Mouse (Mus musculus): Measurements from ENCODE around the gene Tmem167b.
"Not testable (repeated sequence)": the region's sequence is repeated elsewhere in the genome, so short reads cannot be mapped to it uniquely, and the experiment has no call there.

The Tmem167b gene

GRCm38 (mm10) chr3:108562133-108562730 is at the start of gene Tmem167b:
Gene Tmem167b (minus strand): TSS chr3:108562466.
- peak; percentile 97 for DNase-seq

GRCm38 (mm10) chr3:108608906-108609305 is 46.6 kb upstream of the Tmem167b start:
- DNase-seq, result no peak

- no peak for DNase-seq
These were observed 29.6 kb upstream of the Tmem167b start for GRCm38 (mm10) chr3:108591530-108592522.

GRCm38 (mm10) chr3:108590786-108591529 is 28.7 kb upstream of the Tmem167b start, which contains the start of gene Wdr47:
Gene Wdr47 (plus strand): TSS chr3:108591279.
- peak; percentile 97 for DNase-seq

DNA sequence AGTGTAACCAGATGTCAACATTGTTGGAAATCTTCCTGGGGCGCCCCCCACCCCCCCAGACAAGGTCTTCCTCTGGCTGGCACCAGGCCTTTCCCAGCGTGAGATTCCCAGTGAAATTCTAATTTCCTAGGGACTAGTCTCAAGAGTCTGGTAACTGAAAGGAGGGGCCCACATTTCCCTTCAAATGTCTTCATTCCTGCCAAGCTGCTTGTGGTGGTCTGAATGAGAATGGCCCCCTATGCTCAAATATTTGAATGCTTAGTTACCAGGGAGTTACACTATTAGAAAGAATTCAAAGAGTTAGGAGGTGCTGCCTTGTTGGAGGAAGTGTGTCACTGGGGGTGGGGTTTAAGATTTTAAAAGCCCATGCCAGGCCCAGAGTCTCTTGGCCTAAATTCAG is 26.2 kb upstream of the Tmem167b start:
- no peak for DNase-seq

GRCm38 (mm10) chr3:108584580-108584979 is 22.3 kb upstream of the Tmem167b start:
- DNase-seq, result no peak

GRCm38 (mm10) chr3:108574018-108574417 is 11.8 kb upstream of the Tmem167b start:
- DNase-seq, result no peak

DNA sequence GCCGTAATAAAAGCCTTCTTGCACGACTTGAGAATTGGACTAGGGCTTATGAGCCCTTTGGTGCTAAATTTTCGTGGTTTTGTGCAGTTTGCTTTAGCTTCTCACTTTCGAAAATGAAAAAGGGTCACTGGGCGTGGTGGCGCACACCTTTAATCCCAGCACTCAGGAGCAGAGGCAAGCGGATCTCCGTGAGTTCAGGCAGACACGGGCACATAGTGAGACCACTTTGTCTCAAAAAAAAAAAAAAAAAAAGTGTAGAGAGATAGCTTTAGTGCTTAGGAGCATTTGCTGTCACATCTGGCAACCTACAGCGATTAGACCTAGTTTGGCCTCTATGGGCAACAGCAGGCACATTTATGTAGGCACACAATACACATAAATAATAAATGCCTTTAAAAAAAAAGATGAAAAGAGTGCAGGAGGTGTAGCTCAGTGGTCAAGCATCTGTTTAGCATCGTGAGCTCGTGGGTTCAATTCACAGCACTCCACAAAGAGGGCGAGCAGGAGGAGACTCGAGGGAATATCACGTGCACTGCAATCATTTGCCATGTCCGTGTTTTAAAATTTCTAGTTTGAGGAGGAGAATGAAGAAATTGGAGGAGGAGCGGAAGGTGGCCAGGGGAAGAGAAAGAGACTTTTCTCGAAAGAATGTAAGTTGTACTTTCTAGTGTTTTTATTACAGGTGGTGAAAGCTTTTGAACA is 10.2 kb upstream of the Tmem167b start:
- DNase-seq, result no peak

GRCm38 (mm10) chr3:108571443-108572294 is 9.4 kb upstream of the Tmem167b start, which contains the start of gene Taf13:
Gene Taf13 (plus strand): TSS chr3:108571698.
- DNase-seq, result peak; percentile 96

DNA sequence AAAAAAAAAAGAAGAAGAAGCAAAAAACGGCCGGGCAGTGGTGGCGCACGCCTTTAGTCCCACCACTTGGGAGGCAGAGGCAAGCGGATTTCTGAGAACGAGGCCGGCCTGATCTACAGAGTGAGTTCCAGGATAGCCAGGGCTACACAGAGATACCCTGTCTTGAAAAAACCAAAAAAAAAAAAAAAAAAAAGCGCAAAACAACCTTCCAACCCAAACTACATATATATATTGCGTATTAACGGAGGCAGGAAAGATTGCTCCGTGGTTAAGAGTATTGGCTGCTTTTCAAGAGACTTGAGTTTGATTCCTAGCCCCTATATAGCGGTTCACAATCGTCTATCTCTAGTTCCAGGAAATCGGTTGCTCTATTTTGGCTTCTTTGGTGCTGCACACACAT is 8.5 kb upstream of the Tmem167b start:
- DNase-seq, result no peak

GRCm38 (mm10) chr3:108569636-108570035 is 7.4 kb upstream of the Tmem167b start:
- DNase-seq, result not testable (repeated sequence)

DNA sequence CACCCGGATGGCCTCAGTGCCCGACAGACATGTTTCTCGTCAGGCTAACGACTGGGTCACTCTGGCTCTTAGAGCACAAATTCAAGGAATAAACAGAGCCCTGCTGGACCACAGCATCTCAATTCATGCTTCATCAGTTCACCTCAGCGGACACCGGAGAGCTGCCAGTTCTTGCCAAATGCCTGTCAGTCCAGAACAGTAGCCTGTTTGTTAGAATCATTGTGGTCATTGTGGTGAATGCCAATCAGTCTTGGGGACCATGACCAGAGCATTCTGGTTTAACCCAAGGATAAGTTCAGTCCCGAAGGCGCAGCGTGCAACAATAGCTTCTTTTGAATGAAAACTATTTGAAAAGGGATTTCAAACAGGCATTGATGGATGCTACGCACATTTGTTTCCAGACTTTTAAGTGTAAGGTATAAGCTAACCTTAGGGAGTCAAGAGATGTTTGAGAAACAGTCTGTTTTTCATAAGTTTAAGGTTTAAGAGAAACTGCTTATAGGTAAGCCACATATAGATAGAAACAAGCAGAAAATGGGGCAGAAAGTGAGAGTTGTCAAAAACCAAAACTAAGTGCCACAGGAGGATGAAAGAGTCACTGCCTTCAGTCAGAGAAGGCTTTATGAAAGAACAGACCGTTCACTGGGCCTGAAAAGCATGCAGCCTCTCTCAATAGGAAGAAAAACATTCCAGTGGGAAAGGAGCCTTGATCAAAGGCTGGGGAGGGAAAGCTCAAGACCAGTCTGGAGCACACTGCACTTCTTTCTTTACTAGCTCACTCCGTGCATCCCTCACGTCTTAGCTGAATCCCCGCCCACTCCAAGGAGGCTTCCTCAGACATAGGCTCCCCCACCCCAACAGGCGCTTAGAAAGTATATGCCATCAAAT is 6.0 kb upstream of the Tmem167b start:
- no peak for DNase-seq

GRCm38 (mm10) chr3:108563309-108563708 is 1.0 kb upstream of the Tmem167b start:
- DNase-seq, result peak; percentile 78

- DNase-seq, result peak; percentile 23
These were observed 558 bp upstream of the Tmem167b start for GRCm38 (mm10) chr3:108562777-108563271.

DNA sequence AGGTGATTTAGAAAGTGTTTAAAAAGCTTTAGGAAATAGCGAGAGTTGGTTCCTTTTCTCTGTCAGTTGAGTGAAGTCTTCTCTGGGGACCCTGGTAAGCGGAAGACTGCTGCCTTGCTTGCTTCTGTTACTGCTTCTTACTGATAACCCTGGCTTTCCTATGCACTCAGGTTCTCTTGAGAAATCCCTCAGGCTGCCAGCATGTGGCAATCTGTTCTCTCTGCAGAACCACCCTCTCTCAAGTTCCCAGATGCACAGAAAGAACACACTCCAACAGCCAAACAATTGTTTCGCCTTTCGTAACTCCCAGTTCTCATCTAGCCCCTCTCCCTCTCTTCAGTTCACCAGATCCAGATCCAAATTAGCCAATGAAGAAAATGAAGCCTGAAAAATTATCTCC is 4.4 kb downstream of the Tmem167b start:
- no peak for DNase-seq

DNA sequence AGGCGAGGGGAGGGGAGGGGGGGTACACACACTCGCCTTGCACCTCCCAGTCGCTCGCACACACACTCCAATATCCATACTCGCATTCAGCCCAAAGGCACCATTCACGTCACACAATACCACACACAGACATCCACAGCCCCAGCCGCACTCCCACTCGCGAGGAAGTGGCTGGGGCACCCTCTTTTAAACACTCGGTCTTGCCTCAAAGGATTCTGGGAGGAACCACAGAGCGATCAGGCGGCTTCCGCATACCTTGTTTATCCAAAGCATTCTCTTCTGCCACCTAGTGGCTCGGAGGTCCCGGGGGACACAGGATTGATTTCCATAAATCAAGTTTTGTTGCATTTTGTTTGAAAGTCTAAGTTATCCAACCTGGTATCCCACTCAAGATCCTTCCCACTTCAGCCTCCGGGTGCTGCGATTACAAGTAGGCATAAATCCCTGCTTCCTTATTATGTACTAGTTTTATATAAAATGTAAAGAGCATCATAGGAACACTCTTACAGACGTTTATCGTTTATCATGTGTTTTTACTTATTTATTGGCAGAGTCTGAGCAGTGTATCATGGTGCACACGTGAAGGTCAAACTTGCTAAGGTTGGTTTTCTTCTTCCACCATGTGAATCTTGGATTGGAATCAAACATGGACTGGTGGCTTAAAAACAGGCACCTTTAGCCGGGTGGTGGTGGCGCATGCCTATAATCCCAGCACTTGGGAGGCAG is 7.5 kb downstream of the Tmem167b start:
- DNase-seq, result peak; percentile 92

- DNase-seq, result no peak
These were observed 8.1 kb downstream of the Tmem167b start for GRCm38 (mm10) chr3:108554111-108554561.

- no peak for DNase-seq
These were observed 20.0 kb downstream of the Tmem167b start for GRCm38 (mm10) chr3:108542299-108542698.

DNA sequence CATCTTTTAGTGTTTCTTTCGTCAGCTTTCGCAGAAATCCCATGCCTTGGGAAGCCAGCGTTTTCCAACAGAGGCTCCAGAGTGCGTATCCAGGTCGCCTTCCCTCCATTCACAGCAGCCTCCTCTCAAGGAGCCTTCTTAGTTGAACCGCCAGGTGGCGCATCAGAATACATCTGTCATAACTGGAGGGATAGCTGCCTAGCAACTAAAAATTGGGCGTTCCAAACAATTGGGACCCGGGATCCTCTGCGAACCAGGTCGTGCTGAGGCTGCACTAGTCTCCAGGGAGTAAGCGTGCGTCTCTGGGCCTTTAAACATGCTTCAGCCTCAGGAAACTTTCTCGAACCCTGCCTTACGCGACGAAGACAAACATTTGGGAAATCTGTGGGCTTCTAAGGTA is 25.0 kb downstream of the Tmem167b start:
- DNase-seq, result peak; percentile 78
